Mouse (Mus musculus) testis, adult 2 months (tissue): ENCODE data around the gene P4ha3.

Experiments
- CTCF ChIP-seq: fragments of 200-500 bp; IDR thresholded peaks from 2 replicates; pipeline ENCODE4 v1.5.1; 2012; ENCODE audit warnings: low read depth, mild to moderate bottlenecking, inconsistent platforms, low read length, moderate library complexity; ENCODE audit not compliant: control insufficient read depth, insufficient read depth, insufficient replicate concordance
- POLR2A ChIP-seq: fragments of 200-500 bp; IDR thresholded peaks from 2 replicates; pipeline ENCODE4 v1.6.1; 2012; ENCODE audit warnings: low read depth, mild to moderate bottlenecking, inconsistent platforms, low read length, moderate library complexity; ENCODE audit not compliant: control insufficient read depth

- TF ChIP-seq CTCF (no peak), POLR2A (no peak)
Observed at GRCm38 (mm10) chr7:100312716-100313115, 27.4 kb downstream of the P4ha3 start.
